Mouse (Mus musculus): Measurements from ENCODE around the gene Acad11. TPM values are rescaled to one million over a fixed set of nuclear protein-coding genes. Genes with fewer than 3 reads are reported as not detected.

Gene Acad11
- polyA plus RNA-seq, 1 experiment from 2014 or later, result 7.0 TPM

GRCm38 (mm10) chr9:104108571-104109143, 45.5 kb downstream of the Acad11 start:
- no peaks in the 10 kb centered on the region for H3K36me3 ChIP-seq (ENCODE audit: control insufficient read depth, insufficient read depth, low read length)
- ATAC-seq (ENCODE audit: low FRiP score, low TSS enrichment), result no peak
- WGBS, result 74% methylated on average over 2 of the region's 2 CpGs

GRCm38 (mm10) chr9:104109151-104109550, 46.0 kb downstream of the Acad11 start:
- Histone ChIP-seq H3K27ac (replicated peaks; ENCODE audit: low read depth, low read length) (no peak overlapping the region), H3K27me3 (ENCODE audit: control insufficient read depth, insufficient read depth, low read length) (no peaks in the 10 kb centered on the region), H3K4me1 (ENCODE audit: control insufficient read depth, insufficient read depth, low read length) (no peaks in the 10 kb centered on the region), H3K9ac (replicated peaks; ENCODE audit: low read length) (no peak overlapping the region), H3K4me3 (replicated peaks; ENCODE audit: low read depth, low read length) (no peak overlapping the region), H3K9me3 (ENCODE audit: control insufficient read depth, low read length) (no peaks in the 10 kb centered on the region), H3K4me2 (ENCODE audit: low read length) (no peak overlapping the region), H3K36me3 (ENCODE audit: control insufficient read depth, insufficient read depth, low read length) (no peaks in the 10 kb centered on the region)
- ATAC-seq (ENCODE audit: low FRiP score, low TSS enrichment), result no peak
- no peak for DNase-seq
- WGBS, result 91% methylated on average over 5 of the region's 5 CpGs

More at GRCm38 (mm10) chr9:104108571-104109143, 45.5 kb downstream of the Acad11 start:
- Histone ChIP-seq H3K9me3 (ENCODE audit: control insufficient read depth, low read length) (no peaks in the 10 kb centered on the region), H3K27me3 (ENCODE audit: control insufficient read depth, insufficient read depth, low read length) (no peaks in the 10 kb centered on the region), H3K27ac (replicated peaks; ENCODE audit: low read depth, low read length) (no peak overlapping the region), H3K4me3 (replicated peaks; ENCODE audit: low read depth, low read length) (no peak overlapping the region), H3K9ac (replicated peaks; ENCODE audit: low read length) (no peak overlapping the region), H3K4me2 (ENCODE audit: low read length) (no peak overlapping the region), H3K4me1 (ENCODE audit: control insufficient read depth, insufficient read depth, low read length) (no peaks in the 10 kb centered on the region)
- DNase-seq, result no peak

- whole genome bisulfite sequencing, result 75% methylated on average over 5 of the region's 5 CpGs
- DNase-seq (no peak), ATAC-seq (ENCODE audit: low FRiP score, low TSS enrichment) (no peak)
- Histone ChIP-seq H3K27ac (replicated peaks; ENCODE audit: low read depth, low read length) (no peak overlapping the region), H3K9me3 (ENCODE audit: control insufficient read depth, low read length) (no peaks in the 10 kb centered on the region), H3K4me2 (ENCODE audit: low read length) (no peak overlapping the region), H3K36me3 (ENCODE audit: control insufficient read depth, insufficient read depth, low read length) (no peaks in the 10 kb centered on the region), H3K4me1 (ENCODE audit: control insufficient read depth, insufficient read depth, low read length) (0 out of 2 replicates have a peak, but pooled peaks cover 8% of the 10 kb centered on the region), H3K27me3 (ENCODE audit: control insufficient read depth, insufficient read depth, low read length) (no peaks in the 10 kb centered on the region), H3K9ac (replicated peaks; ENCODE audit: low read length) (no peak overlapping the region), H3K4me3 (replicated peaks; ENCODE audit: low read depth, low read length) (no peak overlapping the region)
These were observed 59.9 kb downstream of the Acad11 start for GRCm38 (mm10) chr9:104123101-104123500.

DNA sequence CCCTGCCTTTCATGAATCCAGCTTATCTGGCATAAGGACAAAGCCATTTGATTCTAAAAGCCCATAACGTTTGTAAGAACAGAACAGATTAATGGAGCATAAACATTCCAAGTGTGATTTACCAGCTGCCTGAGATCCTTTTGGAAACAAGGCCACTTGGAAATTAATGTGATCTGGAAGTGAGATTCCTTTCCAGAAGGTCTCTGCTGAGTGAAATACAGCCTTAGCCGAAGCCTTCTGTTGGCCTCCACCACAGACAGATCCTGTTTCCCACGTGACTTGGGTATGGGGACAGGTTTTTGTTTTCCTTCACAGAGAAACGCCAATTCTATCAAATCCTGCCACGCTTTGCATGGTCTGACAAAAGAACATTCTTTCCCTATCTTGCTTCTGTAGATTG, 60.4 kb downstream of the Acad11 start:
- 36% methylated on average over 5 of the region's 5 CpGs for WGBS
- no peaks in the 10 kb centered on the region for H3K27me3 ChIP-seq (ENCODE audit: control insufficient read depth, insufficient read depth, low read length)
- ATAC-seq (ENCODE audit: low FRiP score, low TSS enrichment), result no peak
- no peak overlapping the region for H3K4me2 ChIP-seq (ENCODE audit: low read length)
- no peak overlapping the region for H3K4me3 ChIP-seq (replicated peaks; ENCODE audit: low read depth, low read length)
- 0 out of 2 replicates have a peak, but pooled peaks cover 8% of the 10 kb centered on the region for H3K4me1 ChIP-seq (ENCODE audit: control insufficient read depth, insufficient read depth, low read length)
- H3K36me3 ChIP-seq (ENCODE audit: control insufficient read depth, insufficient read depth, low read length), result no peaks in the 10 kb centered on the region
- H3K9me3 ChIP-seq (ENCODE audit: control insufficient read depth, low read length), result no peaks in the 10 kb centered on the region
- no peak for DNase-seq
- no peak overlapping the region for H3K9ac ChIP-seq (replicated peaks; ENCODE audit: low read length)
- H3K27ac ChIP-seq (replicated peaks; ENCODE audit: low read depth, low read length), result no peak overlapping the region

DNA sequence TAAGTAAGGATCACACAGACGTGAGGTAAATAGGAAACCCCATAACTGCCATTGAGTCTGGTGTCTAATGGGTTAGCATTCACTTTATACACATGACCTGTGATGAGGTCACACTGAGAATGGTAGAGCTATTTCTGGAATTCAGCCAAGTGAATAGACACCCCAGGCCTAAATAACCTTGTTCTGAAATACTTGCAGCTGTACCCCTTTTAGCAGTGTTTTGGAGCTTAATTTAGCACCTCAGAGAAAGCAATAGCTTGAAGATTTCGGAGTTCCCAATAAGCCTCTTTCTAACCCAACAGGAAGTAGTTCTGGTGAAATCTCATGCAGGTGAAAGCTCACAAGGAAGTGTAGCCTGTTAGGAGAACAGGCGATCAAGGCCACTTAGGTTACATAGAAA, 63.7 kb downstream of the Acad11 start, which contains the start of gene Ackr4:
Ackr4 (minus strand) TSS at position 101 of the 400 bp plus-strand sequence.
- 68% methylated on average over 3 of the region's 3 CpGs for WGBS
- Histone ChIP-seq H3K27ac (replicated peaks; ENCODE audit: low read depth, low read length) (0 out of 2 replicates have a peak within 1 kb of the TSS, but pooled peaks have one; percentile 45), H3K36me3 (ENCODE audit: control insufficient read depth, insufficient read depth, low read length) (no peaks in the 10 kb centered on the region), H3K27me3 (ENCODE audit: control insufficient read depth, insufficient read depth, low read length) (no peaks in the 10 kb centered on the region), H3K9ac (replicated peaks; ENCODE audit: low read length) (no peak within 1 kb of the TSS), H3K9me3 (ENCODE audit: control insufficient read depth, low read length) (no peaks in the 10 kb centered on the region), H3K4me1 (ENCODE audit: control insufficient read depth, insufficient read depth, low read length) (0 out of 2 replicates have a peak, but pooled peaks cover 8% of the 10 kb centered on the region), H3K4me3 (replicated peaks; ENCODE audit: low read depth, low read length) (no peak within 1 kb of the TSS), H3K4me2 (ENCODE audit: low read length) (no peak within 1 kb of the TSS)
- DNase-seq (no peak), ATAC-seq (ENCODE audit: low FRiP score, low TSS enrichment) (no peak)

GRCm38 (mm10) chr9:104128110-104128509, 64.9 kb downstream of the Acad11 start:
- peak; percentile 58 for DNase-seq
- WGBS, result 39% methylated on average over 2 of the region's 2 CpGs
- ATAC-seq (ENCODE audit: low FRiP score, low TSS enrichment), result no peak
- no peak overlapping the region for H3K4me3 ChIP-seq (replicated peaks; ENCODE audit: low read depth, low read length)
- H3K36me3 ChIP-seq (ENCODE audit: control insufficient read depth, insufficient read depth, low read length), result no peaks in the 10 kb centered on the region
- H3K27me3 ChIP-seq (ENCODE audit: control insufficient read depth, insufficient read depth, low read length), result no peaks in the 10 kb centered on the region
- H3K4me1 ChIP-seq (ENCODE audit: control insufficient read depth, insufficient read depth, low read length), result 0 out of 2 replicates have a peak, but pooled peaks cover 8% of the 10 kb centered on the region
- no peaks in the 10 kb centered on the region for H3K9me3 ChIP-seq (ENCODE audit: control insufficient read depth, low read length)
- H3K27ac ChIP-seq (replicated peaks; ENCODE audit: low read depth, low read length), result no peak overlapping the region
- H3K4me2 ChIP-seq (ENCODE audit: low read length), result no peak overlapping the region; the same call in 1 of the 2 replicates
- no peak overlapping the region for H3K9ac ChIP-seq (replicated peaks; ENCODE audit: low read length)

- Histone ChIP-seq H3K27me3 (ENCODE audit: control insufficient read depth, insufficient read depth, low read length) (no peaks in the 10 kb centered on the region), H3K9ac (replicated peaks; ENCODE audit: low read length) (no peak overlapping the region), H3K4me3 (replicated peaks; ENCODE audit: low read depth, low read length) (no peak overlapping the region), H3K4me1 (ENCODE audit: control insufficient read depth, insufficient read depth, low read length) (0 out of 2 replicates have a peak, but pooled peaks cover 4% of the 10 kb centered on the region), H3K36me3 (ENCODE audit: control insufficient read depth, insufficient read depth, low read length) (no peaks in the 10 kb centered on the region), H3K9me3 (ENCODE audit: control insufficient read depth, low read length) (no peaks in the 10 kb centered on the region), H3K27ac (replicated peaks; ENCODE audit: low read depth, low read length) (no peak overlapping the region), H3K4me2 (ENCODE audit: low read length) (no peak overlapping the region)
- 91% methylated on average over 9 of the region's 9 CpGs for WGBS
- DNase-seq, result no peak
- no peak for ATAC-seq (ENCODE audit: low FRiP score, low TSS enrichment)
These were observed 67.1 kb downstream of the Acad11 start for GRCm38 (mm10) chr9:104130141-104130755.

- ATAC-seq (ENCODE audit: low FRiP score, low TSS enrichment) (no peak), DNase-seq (no peak)
- H3K9me3 ChIP-seq (ENCODE audit: control insufficient read depth, low read length), result no peaks in the 10 kb centered on the region
- H3K9ac ChIP-seq (replicated peaks; ENCODE audit: low read length), result no peak overlapping the region
- WGBS, result 89% methylated on average over 6 of the region's 6 CpGs
- no peaks in the 10 kb centered on the region for H3K27me3 ChIP-seq (ENCODE audit: control insufficient read depth, insufficient read depth, low read length)
- no peak overlapping the region for H3K27ac ChIP-seq (replicated peaks; ENCODE audit: low read depth, low read length)
- no peaks in the 10 kb centered on the region for H3K4me1 ChIP-seq (ENCODE audit: control insufficient read depth, insufficient read depth, low read length)
- H3K36me3 ChIP-seq (ENCODE audit: control insufficient read depth, insufficient read depth, low read length), result no peaks in the 10 kb centered on the region
- H3K4me3 ChIP-seq (replicated peaks; ENCODE audit: low read depth, low read length), result no peak overlapping the region
- H3K4me2 ChIP-seq (ENCODE audit: low read length), result no peak overlapping the region
These were observed 77.2 kb downstream of the Acad11 start for GRCm38 (mm10) chr9:104140351-104140750.

GRCm38 (mm10) chr9:104142805-104143204, 79.6 kb downstream of the Acad11 start:
- H3K4me2 ChIP-seq (ENCODE audit: low read length), result no peak overlapping the region
- WGBS, result 86% methylated on average over 14 of the region's 14 CpGs
- no peaks in the 10 kb centered on the region for H3K27me3 ChIP-seq (ENCODE audit: control insufficient read depth, insufficient read depth, low read length)
- H3K9me3 ChIP-seq (ENCODE audit: control insufficient read depth, low read length), result no peaks in the 10 kb centered on the region
- no peaks in the 10 kb centered on the region for H3K36me3 ChIP-seq (ENCODE audit: control insufficient read depth, insufficient read depth, low read length)
- no peak for ATAC-seq (ENCODE audit: low FRiP score, low TSS enrichment)
- no peak overlapping the region for H3K27ac ChIP-seq (replicated peaks; ENCODE audit: low read depth, low read length)
- DNase-seq, result no peak
- no peak overlapping the region for H3K4me3 ChIP-seq (replicated peaks; ENCODE audit: low read depth, low read length)
- H3K4me1 ChIP-seq (ENCODE audit: control insufficient read depth, insufficient read depth, low read length), result no peaks in the 10 kb centered on the region
- no peak overlapping the region for H3K9ac ChIP-seq (replicated peaks; ENCODE audit: low read length)

Data from midbrain, embryonic 14.5 days (tissue).